Mouse (Mus musculus) frontal cortex, postnatal 36 days (tissue): ENCODE data around the gene Isoc2b.
"Not testable (repeated sequence)": the region's sequence is repeated elsewhere in the genome, so short reads cannot be mapped to it uniquely, and the experiment has no call there.

Source experiments
- DNase-seq, 2 experiments: peaks; one replicate each; pipeline ENCODE4 v3.0.0; 2022; ENCODE audit warnings: low spot score in 2 of 2

The Isoc2b gene

GRCm38 (mm10) chr7:4865579-4866493, 4.2 kb downstream of the Isoc2b start:
- DNase-seq, result peak; percentile 93 to 98

GRCm38 (mm10) chr7:4865090-4865489, 5.0 kb downstream of the Isoc2b start:
- peak in 1 of 2 experiments; percentile 37 for DNase-seq

- DNase-seq, result no peak
These were observed 5.8 kb downstream of the Isoc2b start for GRCm38 (mm10) chr7:4864130-4864845.

- DNase-seq, result no peak
These were observed 6.4 kb downstream of the Isoc2b start for GRCm38 (mm10) chr7:4863541-4864080.

GRCm38 (mm10) chr7:4863041-4863440, 7.0 kb downstream of the Isoc2b start:
- DNase-seq, result no peak

GRCm38 (mm10) chr7:4860926-4861325, 9.1 kb downstream of the Isoc2b start:
- not testable (repeated sequence) for DNase-seq

GRCm38 (mm10) chr7:4859418-4859978, 10.6 kb downstream of the Isoc2b start:
- DNase-seq, result no peak

- DNase-seq, result no peak
These were observed 12.7 kb downstream of the Isoc2b start for GRCm38 (mm10) chr7:4857321-4857720.

- DNase-seq, result no peak
These were observed 13.6 kb downstream of the Isoc2b start for GRCm38 (mm10) chr7:4856508-4856907.

- no peak for DNase-seq
These were observed 16.4 kb downstream of the Isoc2b start for GRCm38 (mm10) chr7:4853613-4854012.

GRCm38 (mm10) chr7:4851315-4851688, 18.8 kb downstream of the Isoc2b start:
- DNase-seq, result no peak

- no peak for DNase-seq
These were observed 19.3 kb downstream of the Isoc2b start for GRCm38 (mm10) chr7:4850621-4851314.

- no peak for DNase-seq
These were observed 20.7 kb downstream of the Isoc2b start for GRCm38 (mm10) chr7:4849372-4849771.

- peak; percentile 89 to 95 for DNase-seq
These were observed 25.1 kb downstream of the Isoc2b start for GRCm38 (mm10) chr7:4844917-4845309.

- peak in 1 of 2 experiments; percentile 48 for DNase-seq
These were observed 25.7 kb downstream of the Isoc2b start, which contains the start of gene Shisa7 for GRCm38 (mm10) chr7:4844245-4844916. Gene Shisa7, minus strand, starts transcription at chr7:4844696.

- DNase-seq, result peak; percentile 84
These were observed 26.3 kb downstream of the Isoc2b start for GRCm38 (mm10) chr7:4843604-4844244.

GRCm38 (mm10) chr7:4842634-4843131, 27.4 kb downstream of the Isoc2b start:
- DNase-seq, result peak; percentile 49 to 62

- peak; percentile 45 to 59 for DNase-seq
These were observed 28.0 kb downstream of the Isoc2b start for GRCm38 (mm10) chr7:4842077-4842476.

GRCm38 (mm10) chr7:4837639-4838038, 32.4 kb downstream of the Isoc2b start:
- no peak for DNase-seq

- peak; percentile 26 to 54 for DNase-seq
These were observed 33.7 kb downstream of the Isoc2b start for GRCm38 (mm10) chr7:4836351-4836792.
